Mouse (Mus musculus): Measurements from ENCODE around the gene Pde3a.

GRCm38 (mm10) chr6:141363664-141364063 is 114.6 kb downstream of the Pde3a start:
- TF ChIP-seq POLR2A (IDR thresholded peaks at IDR 0.05; ENCODE audit: control insufficient read depth, low read depth, low read length) (no peak), CTCF (IDR thresholded peaks at IDR 0.05; ENCODE audit: control insufficient read depth, insufficient read depth, insufficient replicate concordance, low read depth, low read length) (no peak)

Measured in testis, adult 2 months (tissue).